Mouse (Mus musculus) CH12.LX (cell line): Measurements from ENCODE around the gene Kcne4. TPM values are rescaled to one million over a fixed set of nuclear protein-coding genes. Genes with fewer than 3 reads are reported as not detected.

Source experiments
- DNase-seq: peaks from one replicate; pipeline ENCODE4 v3.0.0-alpha.2; 2013; ENCODE audit errors: extremely low read depth
- H3K27ac ChIP-seq: 2 replicates; pipeline ENCODE4 v1.5.1; 2012; ENCODE audit warnings: low read depth, mild to moderate bottlenecking, control low read depth, moderate library complexity; ENCODE audit not compliant: insufficient read depth
- H3K27me3 ChIP-seq: replicated peaks from 2 replicates; pipeline ENCODE3; 2012; ENCODE audit warnings: inconsistent platforms
- H3K36me3 ChIP-seq, 2 experiments: replicated peaks in 1 of 2; 2 replicates each; pipeline versions ENCODE3 to v1.6.1; 2012; ENCODE audit warnings: inconsistent platforms in 1 of 2, low read length in 1 of 2, mild to moderate bottlenecking in 1 of 2, mixed read lengths in 1 of 2, moderate library complexity in 1 of 2; ENCODE audit not compliant: control insufficient read depth in 1 of 2, insufficient read depth in 1 of 2
- H3K4me1 ChIP-seq, 2 experiments: 2 replicates each; pipeline ENCODE4 v1.6.1; 2012; ENCODE audit warnings: inconsistent platforms in 1 of 2, moderate library complexity in 1 of 2; ENCODE audit not compliant: insufficient read depth in 2 of 2, control insufficient read depth in 1 of 2
- H3K4me2 ChIP-seq: 2 replicates; pipeline ENCODE4 v1.6.1; 2012; ENCODE audit warnings: low read depth, mild to moderate bottlenecking, control low read depth; ENCODE audit not compliant: poor library complexity, insufficient read depth, severe bottlenecking
- H3K4me3 ChIP-seq, 3 experiments: fragments of 150-350 bp in 1 of 3; sonication (generic) in 1 of 3; replicated peaks in 1 of 3; 2 replicates each; pipeline versions ENCODE3 to v1.5.1; 2011 to 2012; ENCODE audit warnings: low read depth in 2 of 3, low read length in 2 of 3, mild to moderate bottlenecking in 2 of 3, moderate library complexity in 2 of 3, control low read depth in 1 of 3, improper control_type of control experiment in 1 of 3, inconsistent platforms in 1 of 3, mixed read lengths in 1 of 3; ENCODE audit not compliant: poor library complexity in 1 of 3
- H3K79me2 ChIP-seq: replicated peaks from 2 replicates; pipeline ENCODE4 v1.6.1; 2012; ENCODE audit warnings: mild to moderate bottlenecking, moderate library complexity; ENCODE audit not compliant: control insufficient read depth, poor library complexity, insufficient read depth, severe bottlenecking; ENCODE audit errors: extremely low read depth
- H3K9ac ChIP-seq: 2 replicates; pipeline ENCODE4 v1.6.1; 2012; ENCODE audit warnings: low read depth, mild to moderate bottlenecking, control low read depth, moderate library complexity; ENCODE audit not compliant: insufficient read depth
- H3K9me3 ChIP-seq: replicated peaks from 2 replicates; pipeline ENCODE3; 2012; ENCODE audit warnings: low read length, inconsistent platforms, mixed read lengths
- BHLHE40 ChIP-seq: IDR thresholded peaks from 2 replicates; pipeline ENCODE4 v1.6.1; 2011; ENCODE audit warnings: mild to moderate bottlenecking, low read depth, low read length, improper control_type of control experiment
- CHD1 ChIP-seq: IDR thresholded peaks from 2 replicates; pipeline ENCODE4 v1.6.1; 2012; ENCODE audit warnings: low read depth, low read length, improper control_type of control experiment, inconsistent platforms
- CTCF ChIP-seq, 2 experiments: IDR thresholded peaks in 1 of 2; conservative IDR thresholded peaks in 1 of 2; 2 replicates each; pipeline ENCODE4 v1.5.1; 2011 to 2012; ENCODE audit warnings: low read depth in 2 of 2, low read length in 2 of 2, improper control_type of control experiment in 1 of 2, inconsistent platforms in 1 of 2, mild to moderate bottlenecking in 1 of 2, moderate library complexity in 1 of 2
- HCFC1 ChIP-seq: IDR thresholded peaks from 2 replicates; pipeline ENCODE4 v1.6.1; 2012; ENCODE audit warnings: low read depth, mild to moderate bottlenecking, inconsistent platforms, low read length, improper control_type of control experiment
- JUN ChIP-seq: IDR thresholded peaks from 2 replicates; pipeline ENCODE4 v1.6.1; 2011; ENCODE audit warnings: low read depth, mild to moderate bottlenecking, low read length, improper control_type of control experiment, moderate library complexity; ENCODE audit not compliant: insufficient read depth
- JUND ChIP-seq: conservative IDR thresholded peaks from 2 replicates; pipeline ENCODE4 v1.6.1; 2011; ENCODE audit warnings: low read depth, low read length, improper control_type of control experiment
- KAT2A ChIP-seq: IDR thresholded peaks from 2 replicates; pipeline ENCODE4 v1.6.1; 2012; ENCODE audit warnings: low read length, improper control_type of control experiment, inconsistent platforms; ENCODE audit not compliant: insufficient replicate concordance
- MAFK ChIP-seq: IDR thresholded peaks from 2 replicates; pipeline ENCODE4 v1.6.1; 2011; ENCODE audit warnings: low read length, improper control_type of control experiment; ENCODE audit not compliant: insufficient replicate concordance
- MAX ChIP-seq: IDR thresholded peaks from 2 replicates; pipeline ENCODE4 v1.6.1; 2011; ENCODE audit warnings: low read length, improper control_type of control experiment
- MEF2A ChIP-seq: IDR thresholded peaks from 2 replicates; pipeline ENCODE4 v1.6.1; 2014; ENCODE audit warnings: low read depth, mild to moderate bottlenecking, inconsistent platforms, low read length, improper control_type of control experiment, borderline replicate concordance
- MXI1 ChIP-seq: IDR thresholded peaks from 2 replicates; pipeline ENCODE4 v1.6.1; 2011; ENCODE audit warnings: mild to moderate bottlenecking, low read depth, low read length, improper control_type of control experiment
- MYC ChIP-seq: IDR thresholded peaks from 2 replicates; pipeline ENCODE4 v1.6.1; 2011; ENCODE audit warnings: low read depth, mild to moderate bottlenecking, improper control_type of control experiment, low read length
- NRF1 ChIP-seq: IDR thresholded peaks from 2 replicates; pipeline ENCODE4 v1.6.1; 2014; ENCODE audit warnings: low read depth, mild to moderate bottlenecking, inconsistent platforms, low read length, improper control_type of control experiment, moderate library complexity
- PAX5 ChIP-seq: IDR thresholded peaks from 2 replicates; pipeline ENCODE4 v1.6.1; 2012; ENCODE audit warnings: low read length, inconsistent platforms, mixed read lengths
- POLR2A ChIP-seq: IDR thresholded peaks from 2 replicates; pipeline ENCODE4 v1.6.1; 2011; ENCODE audit warnings: low read depth, mild to moderate bottlenecking, improper control_type of control experiment, low read length
- SMC3 ChIP-seq: IDR thresholded peaks from 2 replicates; pipeline ENCODE4 v1.6.1; 2011; ENCODE audit warnings: low read depth, low read length, improper control_type of control experiment
- TCF12 ChIP-seq: IDR thresholded peaks from 2 replicates; pipeline ENCODE4 v1.6.1; 2014; ENCODE audit warnings: low read depth, mild to moderate bottlenecking, inconsistent platforms, low read length, improper control_type of control experiment
- UBTF ChIP-seq: IDR thresholded peaks from 2 replicates; pipeline ENCODE4 v1.6.1; 2012; ENCODE audit warnings: low read depth, mild to moderate bottlenecking, inconsistent platforms, low read length, improper control_type of control experiment, moderate library complexity
- ZC3H11A ChIP-seq: IDR thresholded peaks from 2 replicates; pipeline ENCODE4 v1.6.1; 2012; ENCODE audit warnings: low read depth, mild to moderate bottlenecking, inconsistent platforms, low read length, improper control_type of control experiment
- ZKSCAN1 ChIP-seq: IDR thresholded peaks from 2 replicates; pipeline ENCODE4 v1.6.1; 2012; ENCODE audit warnings: low read depth, inconsistent platforms, low read length, improper control_type of control experiment, borderline replicate concordance
- ZMIZ1 ChIP-seq: IDR thresholded peaks from 2 replicates; pipeline ENCODE4 v1.6.1; 2012; ENCODE audit warnings: low read depth, mild to moderate bottlenecking, inconsistent platforms, low read length, improper control_type of control experiment
- ZNF384 ChIP-seq: IDR thresholded peaks from 2 replicates; pipeline ENCODE4 v1.6.1; 2012; ENCODE audit warnings: low read depth, low read length, improper control_type of control experiment, inconsistent platforms
- dilution Hi-C: fragments of 300-500 bp; cut with MboI; formaldehyde crosslinking; loops from 2 replicates; pipeline ENCODE4 v1.14.3; 2020; ENCODE audit warnings: low sequenced_read_pairs; ENCODE audit not compliant: extremely low pct_unique_long_range_greater_than_20kb, extremely low pct_ligation_motif_present
- in situ Hi-C: fragments of 300-500 bp; cut with MboI; formaldehyde crosslinking; loops from 3 replicates; pipeline ENCODE4 v1.14.3; 2019; ENCODE audit warnings: low sequenced_read_pairs, low pct_ligation_motif_present, low pct_unique_long_range_greater_than_20kb, mixed read lengths
- polyA plus RNA-seq: library from polyadenylated mRNA; unstranded; fragments of >175 nt; gene quantifications from 2 replicates; pipeline ENCODE4 v1.2.1, GENCODE M21; 2012; ENCODE audit warnings: low read depth; ENCODE audit not compliant: insufficient read length
- total RNA-seq, 2 experiments: library from RNA; depleted of rRNA; stranded (reverse); fragments of 300-350 nt in 1 of 2; fragments of >200 nt in 1 of 2; gene quantifications; 2 replicates each; pipeline ENCODE4 v1.2.3; 2012 to 2014

Gene Kcne4
- total and polyA plus RNA-seq, 3 experiments = not detected

GRCm38 (mm10) chr1:78819592-78819991 lies 3.0 kb downstream of the Kcne4 start (continued):
- TF ChIP-seq CHD1 = no peak
- TF ChIP-seq NRF1 = no peak
- no peak for TF ChIP-seq SMC3
- TF ChIP-seq ZC3H11A = no peak
- TF ChIP-seq PAX5 = no peak
- peak; percentile 83 for TF ChIP-seq JUND
- no peak; the same call in 1 of the 2 replicates for TF ChIP-seq MYC
- peak; percentile 83 for TF ChIP-seq JUN
- no peak for TF ChIP-seq MEF2A
- TF ChIP-seq HCFC1 = no peak
- TF ChIP-seq KAT2A = no peak
- TF ChIP-seq BHLHE40 = peak; percentile 52
- TF ChIP-seq TCF12 = no peak
- no peak for TF ChIP-seq MAFK
- TF ChIP-seq MAX = 0 out of 2 replicates have a peak, but pooled peaks have one; percentile 58
- TF ChIP-seq, all 38 proteins: peak for 4

GRCm38 (mm10) chr1:78820176-78820575 lies 3.6 kb downstream of the Kcne4 start:
- Histone ChIP-seq H3K27ac (no peak overlapping the region), H3K27me3 (no peaks in the 10 kb centered on the region), H3K4me1 (no peaks in the 10 kb centered on the region), H3K9me3 (no peaks in the 10 kb centered on the region), H3K4me3 (no peak overlapping the region), H3K36me3 (no peaks in the 10 kb centered on the region), H3K79me2 (no peaks in the 10 kb centered on the region), H3K9ac (no peak overlapping the region), H3K4me2 (no peak overlapping the region)
- dilution Hi-C loops = no loop called here
- no peak for DNase-seq
- no peak for TF ChIP-seq KAT2A
- TF ChIP-seq UBTF = no peak
- TF ChIP-seq POLR2A = no peak
- no peak for TF ChIP-seq PAX5
- no peak for TF ChIP-seq SMC3
- no peak for TF ChIP-seq ZC3H11A
- no peak for TF ChIP-seq MXI1
- in situ Hi-C loops = no loop called here

- no peak for TF ChIP-seq ZC3H11A
- TF ChIP-seq MXI1 = no peak
- no peak for TF ChIP-seq PAX5
- no peak for TF ChIP-seq CTCF (conservative IDR thresholded peaks at IDR 0.05 in 1 of 2, IDR thresholded peaks at IDR 0.05 in 1 of 2; ENCODE audit: low read depth in 2 of 2, low read length in 2 of 2)
- TF ChIP-seq ZKSCAN1 = no peak
- no peak for TF ChIP-seq JUN
- no peak for TF ChIP-seq MYC
- no peak for TF ChIP-seq ZNF384
- TF ChIP-seq ZMIZ1 = no peak
- no peak for TF ChIP-seq POLR2A
- Histone ChIP-seq H3K4me3 (no peak overlapping the region), H3K4me1 (no peaks in the 10 kb centered on the region), H3K27me3 (no peaks in the 10 kb centered on the region), H3K4me2 (no peak overlapping the region), H3K27ac (no peak overlapping the region), H3K9ac (no peak overlapping the region), H3K36me3 (no peaks in the 10 kb centered on the region), H3K79me2 (no peaks in the 10 kb centered on the region), H3K9me3 (no peaks in the 10 kb centered on the region)
- dilution Hi-C loops (no loop called here), in situ Hi-C loops (no loop called here)
- no peak for DNase-seq
These were observed 4.6 kb downstream of the Kcne4 start for GRCm38 (mm10) chr1:78821111-78821510.
